8 mouse cellular contexts compared by ENCODE assay signal in the genomic region with DNA sequence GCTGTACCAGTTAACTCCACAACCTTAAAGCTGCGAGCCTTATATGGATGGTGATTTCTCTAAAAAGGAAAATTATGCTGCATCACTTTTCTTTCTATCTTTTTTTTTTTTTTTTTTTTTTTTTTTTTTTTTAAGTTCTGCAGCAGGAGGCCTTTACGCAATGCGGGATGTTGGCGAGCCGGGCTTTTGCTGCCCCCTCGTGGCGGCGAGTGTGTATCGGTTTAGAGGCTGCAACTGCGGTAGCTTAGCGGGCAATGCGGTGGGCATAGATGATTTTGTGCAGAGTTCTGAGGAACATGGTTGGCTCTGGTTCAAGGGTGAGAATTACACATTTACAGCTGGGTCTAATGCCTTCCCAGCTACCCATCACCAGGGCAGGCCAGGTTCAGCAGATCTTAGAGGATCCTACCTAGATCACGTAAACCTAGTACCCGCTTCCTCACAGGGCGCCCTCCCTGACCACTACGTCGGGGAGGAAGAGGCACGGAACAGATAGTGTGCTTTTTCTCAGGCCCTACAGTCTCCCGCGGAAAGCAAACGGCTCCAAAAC. TPM values are rescaled to one million over a fixed set of nuclear protein-coding genes. Genes with fewer than 3 reads are reported as not detected.
A peak's percentile ranks its signal among the peaks of the same experiment; 100 is the strongest.
DNase-seq lines count a peak whose midpoint lies in the region; ATAC-seq and TF ChIP-seq lines count a peak whose summit lies in the region.

No protein-coding gene starts in this region.

- H3K4me1 ChIP-seq in heart, embryonic 11.5 days (ENCODE audit: control insufficient read depth, insufficient read depth, low read length) = peaks cover 17% of the 10 kb centered on the region
- H3K4me1 ChIP-seq in kidney, embryonic 15.5 days = peaks cover 11% of the 10 kb centered on the region
- H3K4me1 ChIP-seq in liver, embryonic 11.5 days (replicated peaks; ENCODE audit: control insufficient read depth, insufficient read depth, low read length) = no peaks in the 10 kb centered on the region

- no peak overlapping the region for H3K4me3 ChIP-seq in heart, embryonic 11.5 days (ENCODE audit: low read depth, low read length)
- H3K4me3 ChIP-seq in kidney, embryonic 15.5 days (replicated peaks) = no peak overlapping the region
- no peak overlapping the region for H3K4me3 ChIP-seq in liver, embryonic 11.5 days (ENCODE audit: low read depth, low read length)
- H3K4me3 ChIP-seq in myocyte = no peak overlapping the region

- no peak overlapping the region for H3ac ChIP-seq in myocyte (ENCODE audit: control insufficient read depth, insufficient read length)

- H3K9me3 ChIP-seq in heart, embryonic 11.5 days (replicated peaks; ENCODE audit: control insufficient read depth, low read length) = no peaks in the 10 kb centered on the region
- H3K9me3 ChIP-seq in kidney, embryonic 15.5 days (replicated peaks) = no peaks in the 10 kb centered on the region
- no peaks in the 10 kb centered on the region for H3K9me3 ChIP-seq in liver, embryonic 11.5 days (ENCODE audit: control insufficient read depth, low read length)

- H3K27me3 ChIP-seq in heart, embryonic 11.5 days (ENCODE audit: control insufficient read depth, insufficient read depth, low read length) = no peaks in the 10 kb centered on the region
- H3K27me3 ChIP-seq in kidney, embryonic 15.5 days = 0 out of 2 replicates have a peak, but pooled peaks cover 10% of the 10 kb centered on the region
- no peaks in the 10 kb centered on the region for H3K27me3 ChIP-seq in liver, embryonic 11.5 days (replicated peaks; ENCODE audit: control insufficient read depth, insufficient read depth, low read length)
- peaks cover 5% of the 10 kb centered on the region for H3K27me3 ChIP-seq in myocyte (ENCODE audit: control insufficient read depth, insufficient read depth, insufficient read length)

- 21% methylated on average over 21 of the region's 21 CpGs for WGBS in heart, embryonic 11.5 days (ENCODE audit: insufficient replicate concordance)
- WGBS in kidney, embryonic 15.5 days = 19% methylated on average over 21 of the region's 21 CpGs
- 17% methylated on average over 21 of the region's 21 CpGs for WGBS in liver, embryonic 11.5 days

- H3K79me2 ChIP-seq in myocyte (ENCODE audit: control insufficient read depth, insufficient read depth) = no peaks in the 10 kb centered on the region

- no peaks in the 10 kb centered on the region for H3K36me3 ChIP-seq in heart, embryonic 11.5 days (ENCODE audit: control insufficient read depth, insufficient read depth, low read length)
- no peaks in the 10 kb centered on the region for H3K36me3 ChIP-seq in kidney, embryonic 15.5 days
- no peaks in the 10 kb centered on the region for H3K36me3 ChIP-seq in liver, embryonic 11.5 days (ENCODE audit: control insufficient read depth, insufficient read depth, low read length)
- H3K36me3 ChIP-seq in myocyte (ENCODE audit: control insufficient read depth, insufficient read depth) = no peaks in the 10 kb centered on the region

- no peak for TF ChIP-seq POLR2A in myocyte (IDR thresholded peaks at IDR 0.05; ENCODE audit: insufficient read length, low read depth)

- no peak overlapping the region; the same call in 1 of the 2 replicates for H3K4me2 ChIP-seq in heart, embryonic 11.5 days
- H3K4me2 ChIP-seq in kidney, embryonic 15.5 days = peak overlapping the region; percentile 43
- no peak overlapping the region for H3K4me2 ChIP-seq in liver, embryonic 11.5 days
- H3K4me2 ChIP-seq in myocyte (ENCODE audit: low read depth) = no peak overlapping the region

- peak; percentile 92 for ATAC-seq in erythroblast, adult 5-6 weeks (replicated peaks; ENCODE audit: low FRiP score, poor library complexity, severe bottlenecking)
- ATAC-seq in heart, embryonic 11.5 days (replicated peaks; ENCODE audit: insufficient number of reproducible peaks, low FRiP score, low TSS enrichment) = 0 out of 2 replicates have a peak, but pooled peaks have one; percentile 47
- ATAC-seq in kidney, embryonic 15.5 days (replicated peaks; ENCODE audit: low FRiP score) = peak; percentile 61; the same call in 1 of the 2 replicates
- ATAC-seq in liver, embryonic 11.5 days (replicated peaks; ENCODE audit: low FRiP score) = peak; percentile 55

- no peak overlapping the region for H3K9ac ChIP-seq in heart, embryonic 11.5 days (ENCODE audit: low read depth, low read length)
- H3K9ac ChIP-seq in kidney, embryonic 15.5 days = no peak overlapping the region
- H3K9ac ChIP-seq in liver, embryonic 11.5 days (ENCODE audit: low read depth, low read length) = no peak overlapping the region

- peak; percentile 84 for DNase-seq in CD4-positive helper T cell, adult 2 months (ENCODE audit: low read depth, low spot score)
- DNase-seq in brain, adult 2 months (ENCODE audit: low read depth, low spot score) = peak; percentile 90
- DNase-seq in liver, embryonic 11.5 days (ENCODE audit: low spot score) = peak; percentile 82
- peak; percentile 63 to 75 for DNase-seq in spleen, postnatal 36 days (ENCODE audit: low spot score in 2 of 2)

- H3K27ac ChIP-seq in heart, embryonic 11.5 days (ENCODE audit: low read depth, low read length) = no peak overlapping the region
- no peak overlapping the region for H3K27ac ChIP-seq in kidney, embryonic 15.5 days
- H3K27ac ChIP-seq in liver, embryonic 11.5 days (ENCODE audit: low read depth, low read length) = no peak overlapping the region

TF ChIP-seq in myocyte, 11 proteins besides CTCF, POLR2A, EP300 and RAD21:
- TF ChIP-seq CEBPB (IDR thresholded peaks at IDR 0.05; ENCODE audit: insufficient read depth, poor library complexity, severe bottlenecking) (peak; percentile 81), TCF12 (IDR thresholded peaks at IDR 0.05; ENCODE audit: insufficient read depth, poor library complexity, severe bottlenecking) (no peak)
TF ChIP-seq in myocyte: peak in this region for 1.

RNA-seq across cellular contexts. Expression of gene Tbx19, which starts 40.1 kb away (rescaled TPM):
- not detected in 2 replicates for total RNA-seq in erythroblast, adult 5-6 weeks (2015; ENCODE audit: low replicate concordance)
- total RNA-seq in erythroblast, adult 5-6 weeks (2017; ENCODE audit: low replicate concordance) = not detected in 2 replicates
- not detected in 2 replicates for polyA plus RNA-seq in heart, embryonic 11.5 days (2014; fragmentation: Nextera tagmentation; extraction: Ambion mirVana)
- 0.10 and 0.23 TPM in 2 replicates for polyA plus RNA-seq in kidney, embryonic 15.5 days (2015; fragmentation: Nextera tagmentation; extraction: Ambion mirVana)
- polyA plus RNA-seq in liver, embryonic 11.5 days (2014; fragmentation: Nextera tagmentation; extraction: Ambion mirVana) = 0.18 TPM in 1 of 2 replicates, not detected in the other
- polyA plus RNA-seq in myocyte (2012; fragmentation: generic; extraction: Trizol) = not detected
